Mouse (Mus musculus): ENCODE results near the gene Foxc2. TPM values are rescaled to one million over a fixed set of nuclear protein-coding genes. Genes with fewer than 3 reads are reported as not detected.

Gene Foxc2
- polyA plus RNA-seq, 1 experiment from 2014 or later: 0.58 TPM

- Histone ChIP-seq H3K4me1 (replicated peaks; ENCODE audit: control insufficient read depth, insufficient read depth, low read length) (peaks cover 7% of the 10 kb centered on the region), H3K9me3 (ENCODE audit: control insufficient read depth, low read length) (no peaks in the 10 kb centered on the region), H3K36me3 (ENCODE audit: control insufficient read depth, insufficient read depth, low read length) (no peaks in the 10 kb centered on the region), H3K27me3 (ENCODE audit: control insufficient read depth, insufficient read depth, low read depth, low read length) (peaks cover 46% of the 10 kb centered on the region), H3K9ac (ENCODE audit: low read length) (peak overlapping the region; percentile 56), H3K4me3 (ENCODE audit: low read length) (peak overlapping the region; percentile 57), H3K4me2 (ENCODE audit: low read depth, low read length) (peak overlapping the region; percentile 79), H3K27ac (ENCODE audit: low read length) (no peak overlapping the region)
- WGBS: 27% methylated on average over 14 of the region's 14 CpGs
- no peak for ATAC-seq (ENCODE audit: low read depth)
Observed at GRCm38 (mm10) chr8:121078721-121079120, 37.2 kb upstream of the Foxc2 start.

- peaks cover 48% of the 10 kb centered on the region for H3K27me3 ChIP-seq (ENCODE audit: control insufficient read depth, insufficient read depth, low read depth, low read length)
Observed at GRCm38 (mm10) chr8:121079201-121079600, 36.8 kb upstream of the Foxc2 start.

GRCm38 (mm10) chr8:121079944-121080343 lies 36.0 kb upstream of the Foxc2 start:
- Histone ChIP-seq H3K4me3 (ENCODE audit: low read length) (peak overlapping the region; percentile 57), H3K36me3 (ENCODE audit: control insufficient read depth, insufficient read depth, low read length) (no peaks in the 10 kb centered on the region), H3K4me1 (replicated peaks; ENCODE audit: control insufficient read depth, insufficient read depth, low read length) (peaks cover 2% of the 10 kb centered on the region; the same call in 1 of the 2 replicates), H3K4me2 (ENCODE audit: low read depth, low read length) (peak overlapping the region; percentile 79), H3K27ac (ENCODE audit: low read length) (no peak overlapping the region), H3K9me3 (ENCODE audit: control insufficient read depth, low read length) (no peaks in the 10 kb centered on the region), H3K9ac (ENCODE audit: low read length) (peak overlapping the region; percentile 83), H3K27me3 (ENCODE audit: control insufficient read depth, insufficient read depth, low read depth, low read length) (peaks cover 51% of the 10 kb centered on the region)
- WGBS: 31% methylated on average over 12 of the region's 12 CpGs
- ATAC-seq (ENCODE audit: low read depth): no peak

More at GRCm38 (mm10) chr8:121079201-121079600, 36.8 kb upstream of the Foxc2 start:
- peaks cover 3% of the 10 kb centered on the region; the same call in 1 of the 2 replicates for H3K4me1 ChIP-seq (replicated peaks; ENCODE audit: control insufficient read depth, insufficient read depth, low read length)
- H3K4me2 ChIP-seq (ENCODE audit: low read depth, low read length): peak overlapping the region; percentile 79
- peak overlapping the region; percentile 56 for H3K9ac ChIP-seq (ENCODE audit: low read length)
- no peaks in the 10 kb centered on the region for H3K9me3 ChIP-seq (ENCODE audit: control insufficient read depth, low read length)
- ATAC-seq (ENCODE audit: low read depth): no peak
- WGBS: 22% methylated on average over 7 of the region's 7 CpGs
- H3K4me3 ChIP-seq (ENCODE audit: low read length): peak overlapping the region; percentile 57
- H3K36me3 ChIP-seq (ENCODE audit: control insufficient read depth, insufficient read depth, low read length): no peaks in the 10 kb centered on the region
- H3K27ac ChIP-seq (ENCODE audit: low read length): peak overlapping the region; percentile 25

- peak overlapping the region; percentile 79 for H3K4me2 ChIP-seq (ENCODE audit: low read depth, low read length)
- H3K9me3 ChIP-seq (ENCODE audit: control insufficient read depth, low read length): no peaks in the 10 kb centered on the region
- peak overlapping the region; percentile 57 for H3K4me3 ChIP-seq (ENCODE audit: low read length)
- no peak for ATAC-seq (ENCODE audit: low read depth)
- peaks cover 57% of the 10 kb centered on the region for H3K27me3 ChIP-seq (ENCODE audit: control insufficient read depth, insufficient read depth, low read depth, low read length)
- H3K36me3 ChIP-seq (ENCODE audit: control insufficient read depth, insufficient read depth, low read length): no peaks in the 10 kb centered on the region
- peaks cover 2% of the 10 kb centered on the region; the same call in 1 of the 2 replicates for H3K4me1 ChIP-seq (replicated peaks; ENCODE audit: control insufficient read depth, insufficient read depth, low read length)
- WGBS: 1% methylated on average over 49 of the region's 49 CpGs
- peak overlapping the region; percentile 83 for H3K9ac ChIP-seq (ENCODE audit: low read length)
- H3K27ac ChIP-seq (ENCODE audit: low read length): peak overlapping the region; percentile 23; the same call in 1 of the 2 replicates
Observed at GRCm38 (mm10) chr8:121080361-121081090, 35.4 kb upstream of the Foxc2 start.

- ATAC-seq (ENCODE audit: low read depth): no peak
- H3K27ac ChIP-seq (ENCODE audit: low read length): peak overlapping the region; percentile 99
- no peaks in the 10 kb centered on the region for H3K9me3 ChIP-seq (ENCODE audit: control insufficient read depth, low read length)
- peak overlapping the region; percentile 79 for H3K4me2 ChIP-seq (ENCODE audit: low read depth, low read length)
- no peaks in the 10 kb centered on the region for H3K36me3 ChIP-seq (ENCODE audit: control insufficient read depth, insufficient read depth, low read length)
- peak overlapping the region; percentile 57 for H3K4me3 ChIP-seq (ENCODE audit: low read length)
- H3K4me1 ChIP-seq (replicated peaks; ENCODE audit: control insufficient read depth, insufficient read depth, low read length): peaks cover 2% of the 10 kb centered on the region; the same call in 1 of the 2 replicates
- H3K9ac ChIP-seq (ENCODE audit: low read length): peak overlapping the region; percentile 83
- 8% methylated on average over 7 of the region's 7 CpGs for WGBS
- H3K27me3 ChIP-seq (ENCODE audit: control insufficient read depth, insufficient read depth, low read depth, low read length): peaks cover 65% of the 10 kb centered on the region
Observed at GRCm38 (mm10) chr8:121081398-121081797, 34.6 kb upstream of the Foxc2 start.

- ATAC-seq (ENCODE audit: low read depth): no peak
- H3K4me1 ChIP-seq (replicated peaks; ENCODE audit: control insufficient read depth, insufficient read depth, low read length): peaks cover 2% of the 10 kb centered on the region; the same call in 1 of the 2 replicates
- 1% methylated on average over 57 of the region's 57 CpGs for WGBS
- H3K27ac ChIP-seq (ENCODE audit: low read length): peak overlapping the region; percentile 99
- H3K9me3 ChIP-seq (ENCODE audit: control insufficient read depth, low read length): no peaks in the 10 kb centered on the region
- H3K4me2 ChIP-seq (ENCODE audit: low read depth, low read length): peak overlapping the region; percentile 79
- H3K27me3 ChIP-seq (ENCODE audit: control insufficient read depth, insufficient read depth, low read depth, low read length): peaks cover 62% of the 10 kb centered on the region
- H3K9ac ChIP-seq (ENCODE audit: low read length): peak overlapping the region; percentile 83
- no peaks in the 10 kb centered on the region for H3K36me3 ChIP-seq (ENCODE audit: control insufficient read depth, insufficient read depth, low read length)
- peak overlapping the region; percentile 57 for H3K4me3 ChIP-seq (ENCODE audit: low read length)
Observed at GRCm38 (mm10) chr8:121082218-121083092, 33.5 kb upstream of the Foxc2 start.

- Histone ChIP-seq H3K4me2 (ENCODE audit: low read depth, low read length) (peak overlapping the region; percentile 79), H3K27ac (ENCODE audit: low read length) (peak overlapping the region; percentile 99)
- ATAC-seq (ENCODE audit: low read depth): peak; percentile 85
Observed at GRCm38 (mm10) chr8:121083093-121083935, 32.7 kb upstream of the Foxc2 start.

GRCm38 (mm10) chr8:121083936-121084209 lies 32.1 kb upstream of the Foxc2 start:
- no peak for ATAC-seq (ENCODE audit: low read depth)
- WGBS: 2% methylated on average over 8 of the region's 27 CpGs

More at GRCm38 (mm10) chr8:121083093-121083935, 32.7 kb upstream of the Foxc2 start:
- under 1% methylated on average over 86 of the region's 89 CpGs for WGBS
- H3K4me1 ChIP-seq (replicated peaks; ENCODE audit: control insufficient read depth, insufficient read depth, low read length): peaks cover 2% of the 10 kb centered on the region; the same call in 1 of the 2 replicates
- no peaks in the 10 kb centered on the region for H3K36me3 ChIP-seq (ENCODE audit: control insufficient read depth, insufficient read depth, low read length)
- peak overlapping the region; percentile 57 for H3K4me3 ChIP-seq (ENCODE audit: low read length)
- H3K9ac ChIP-seq (ENCODE audit: low read length): peak overlapping the region; percentile 83
- no peaks in the 10 kb centered on the region for H3K9me3 ChIP-seq (ENCODE audit: control insufficient read depth, low read length)
- peaks cover 54% of the 10 kb centered on the region for H3K27me3 ChIP-seq (ENCODE audit: control insufficient read depth, insufficient read depth, low read depth, low read length)

More at GRCm38 (mm10) chr8:121083936-121084209, 32.1 kb upstream of the Foxc2 start:
- peak overlapping the region; percentile 99 for H3K27ac ChIP-seq (ENCODE audit: low read length)
- peaks cover 2% of the 10 kb centered on the region; the same call in 1 of the 2 replicates for H3K4me1 ChIP-seq (replicated peaks; ENCODE audit: control insufficient read depth, insufficient read depth, low read length)
- H3K4me3 ChIP-seq (ENCODE audit: low read length): peak overlapping the region; percentile 57
- H3K27me3 ChIP-seq (ENCODE audit: control insufficient read depth, insufficient read depth, low read depth, low read length): peaks cover 57% of the 10 kb centered on the region
- H3K9me3 ChIP-seq (ENCODE audit: control insufficient read depth, low read length): no peaks in the 10 kb centered on the region
- peak overlapping the region; percentile 83 for H3K9ac ChIP-seq (ENCODE audit: low read length)
- H3K36me3 ChIP-seq (ENCODE audit: control insufficient read depth, insufficient read depth, low read length): no peaks in the 10 kb centered on the region
- peak overlapping the region; percentile 79 for H3K4me2 ChIP-seq (ENCODE audit: low read depth, low read length)

Data from lung, embryonic 16.5 days (tissue).